Mouse (Mus musculus): Measurements from ENCODE around the gene Oxsr1. TPM values are rescaled to one million over a fixed set of nuclear protein-coding genes. Genes with fewer than 3 reads are reported as not detected.

The Oxsr1 gene
- total and polyA plus RNA-seq, 2 experiments from 2014 or later = 9.6 to 41.0 TPM

DNA sequence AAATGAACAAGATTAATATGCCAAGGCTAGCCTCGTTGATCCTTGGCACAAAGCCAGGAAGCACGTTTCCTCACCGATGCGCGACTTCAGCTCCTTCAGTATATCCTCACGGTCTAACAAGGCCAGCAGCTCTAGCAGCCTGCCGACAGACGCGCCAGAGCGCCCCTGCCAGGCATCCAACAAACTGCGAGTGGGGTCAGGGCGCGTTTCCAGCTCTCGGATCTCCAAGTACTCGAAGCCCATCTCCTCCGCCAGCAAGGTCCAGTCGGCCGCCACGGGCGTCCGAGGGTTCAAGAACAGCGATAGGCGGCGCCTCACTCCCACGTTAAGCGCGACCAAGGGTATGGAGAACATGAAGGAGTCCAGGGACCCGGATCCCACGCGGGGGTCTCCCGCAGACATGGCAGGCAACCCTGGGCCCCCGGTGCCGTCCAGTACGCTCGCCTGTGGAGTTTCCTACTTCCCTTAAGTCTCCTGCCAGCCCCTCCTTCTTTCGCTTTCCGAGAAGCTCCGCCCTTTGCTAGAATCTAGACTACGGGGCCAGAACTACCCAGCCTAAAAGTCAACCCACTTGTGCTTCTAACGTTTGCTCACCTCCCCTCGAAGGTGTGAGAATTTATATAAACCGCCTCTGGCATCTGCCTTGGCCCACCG lies 17.5 kb upstream of the Oxsr1 start, which contains the start of gene Acaa1a:
Acaa1a (plus strand) TSS at position 119 of the 654 bp plus-strand sequence.
- Histone ChIP-seq H3K4me1 (ENCODE audit: insufficient read depth, low read length) (peaks cover 13% of the 10 kb centered on the region), H3K27me3 (ENCODE audit: insufficient read depth, low read length) (no peaks in the 10 kb centered on the region), H3K9me3 (ENCODE audit: low read length) (no peaks in the 10 kb centered on the region), H3K4me3 (ENCODE audit: low read length) (peak within 1 kb of the TSS; percentile 64), H3K36me3 (ENCODE audit: insufficient read depth, low read length) (peaks cover 5% of the 10 kb centered on the region; the same call in 1 of the 2 replicates), H3K27ac (peak within 1 kb of the TSS; percentile 88), H3K4me2 (ENCODE audit: low read depth, low read length) (peak within 1 kb of the TSS; percentile 74), H3K9ac (replicated peaks; ENCODE audit: low read length) (peak within 1 kb of the TSS; percentile 64)
- TF ChIP-seq CTCF (IDR thresholded peaks at IDR 0.05; ENCODE audit: low read depth) = peak; percentile 57
- DNase-seq (ENCODE audit: low spot score) (peak; percentile 70), ATAC-seq (no peak)
- whole genome bisulfite sequencing = 1% methylated on average over 43 of the region's 43 CpGs

DNA sequence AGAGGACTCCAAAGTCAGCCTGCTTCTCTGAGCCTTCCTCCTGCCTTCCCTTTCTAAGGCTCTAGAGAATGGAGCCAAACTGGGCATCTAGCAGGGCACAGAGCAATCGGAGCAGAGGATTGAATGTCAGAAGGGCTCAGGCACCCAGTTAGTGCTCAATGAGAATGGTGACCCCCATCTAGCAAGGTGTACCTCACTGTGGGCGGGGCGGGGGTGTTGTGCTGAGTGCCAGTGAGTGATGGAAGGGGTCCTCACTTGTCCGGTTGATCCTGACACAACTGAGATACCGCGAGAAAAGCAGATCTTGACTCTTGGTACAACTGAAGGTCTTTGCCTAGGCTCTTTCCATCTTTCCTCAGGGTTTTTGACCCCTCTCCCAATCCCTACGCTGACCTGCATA lies 16.9 kb upstream of the Oxsr1 start:
- Histone ChIP-seq H3K27me3 (ENCODE audit: insufficient read depth, low read length) (no peaks in the 10 kb centered on the region), H3K9ac (replicated peaks; ENCODE audit: low read length) (peak overlapping the region; percentile 47; the same call in 1 of the 2 replicates), H3K4me2 (ENCODE audit: low read depth, low read length) (peak overlapping the region; percentile 74), H3K27ac (no peak overlapping the region; the same call in 1 of the 2 replicates), H3K36me3 (ENCODE audit: insufficient read depth, low read length) (no peaks in the 10 kb centered on the region; the same call in 1 of the 2 replicates), H3K4me1 (ENCODE audit: insufficient read depth, low read length) (peaks cover 18% of the 10 kb centered on the region), H3K4me3 (ENCODE audit: low read length) (peak overlapping the region; percentile 64), H3K9me3 (ENCODE audit: low read length) (no peaks in the 10 kb centered on the region)
- TF ChIP-seq CTCF (IDR thresholded peaks at IDR 0.05; ENCODE audit: low read depth) = no peak
- ATAC-seq (no peak), DNase-seq (ENCODE audit: low spot score) (no peak)
- WGBS = 62% methylated on average over 7 of the region's 7 CpGs

DNA sequence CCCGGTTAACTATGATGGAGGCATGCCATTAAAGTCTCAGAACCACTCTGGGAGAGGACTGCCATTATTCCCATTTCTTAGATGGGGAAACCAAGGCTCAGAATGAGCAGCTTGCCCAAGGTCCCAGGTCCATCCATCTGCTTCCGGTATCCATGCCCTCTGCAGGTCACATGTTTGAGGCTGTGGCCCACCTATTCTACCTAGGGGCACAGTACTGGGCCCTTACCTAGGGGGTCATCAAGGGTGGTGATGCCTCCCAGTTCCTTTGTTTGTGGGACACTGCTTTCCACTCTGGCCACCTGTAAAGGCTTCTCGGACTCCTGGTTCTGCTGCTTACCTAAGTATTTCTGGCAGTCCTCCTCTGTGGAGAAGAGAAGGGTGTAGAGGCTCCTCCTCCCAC lies 16.1 kb upstream of the Oxsr1 start:
- ATAC-seq = no peak
- no peak for TF ChIP-seq CTCF (IDR thresholded peaks at IDR 0.05; ENCODE audit: low read depth)
- H3K9me3 ChIP-seq (ENCODE audit: low read length) = no peaks in the 10 kb centered on the region
- H3K36me3 ChIP-seq (ENCODE audit: insufficient read depth, low read length) = no peaks in the 10 kb centered on the region
- H3K4me1 ChIP-seq (ENCODE audit: insufficient read depth, low read length) = peaks cover 19% of the 10 kb centered on the region
- 92% methylated on average over 3 of the region's 3 CpGs for WGBS
- DNase-seq (ENCODE audit: low spot score) = no peak
- no peak overlapping the region for H3K4me2 ChIP-seq (ENCODE audit: low read depth, low read length)
- no peak overlapping the region for H3K4me3 ChIP-seq (ENCODE audit: low read length)
- no peak overlapping the region for H3K27ac ChIP-seq
- no peaks in the 10 kb centered on the region for H3K27me3 ChIP-seq (ENCODE audit: insufficient read depth, low read length)
- no peak overlapping the region for H3K9ac ChIP-seq (replicated peaks; ENCODE audit: low read length)

DNA sequence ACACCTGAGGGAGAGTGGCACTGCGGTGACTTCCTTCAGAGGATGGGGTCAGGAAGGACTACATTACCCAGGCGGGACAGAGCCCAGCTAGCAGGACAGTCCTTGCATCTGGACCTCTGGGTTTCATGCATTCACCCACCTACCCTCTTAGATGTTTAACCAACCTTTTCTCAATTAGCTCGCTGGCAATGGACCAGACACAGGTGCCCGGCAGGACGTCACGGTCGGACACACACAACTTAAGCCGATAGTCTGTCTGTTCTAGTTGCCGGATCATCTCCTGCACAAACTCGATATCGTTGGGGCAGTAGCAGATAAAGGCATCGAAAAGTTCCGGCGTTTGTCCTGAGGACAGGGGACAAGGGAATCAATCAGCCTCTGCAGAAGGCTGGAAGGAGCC lies 15.6 kb upstream of the Oxsr1 start:
- H3K4me1 ChIP-seq (ENCODE audit: insufficient read depth, low read length) = peaks cover 19% of the 10 kb centered on the region
- ATAC-seq (no peak), DNase-seq (ENCODE audit: low spot score) (no peak)
- no peak overlapping the region for H3K4me2 ChIP-seq (ENCODE audit: low read depth, low read length)
- no peaks in the 10 kb centered on the region for H3K9me3 ChIP-seq (ENCODE audit: low read length)
- no peak overlapping the region for H3K9ac ChIP-seq (replicated peaks; ENCODE audit: low read length)
- TF ChIP-seq CTCF (IDR thresholded peaks at IDR 0.05; ENCODE audit: low read depth) = no peak
- H3K27me3 ChIP-seq (ENCODE audit: insufficient read depth, low read length) = no peaks in the 10 kb centered on the region
- 90% methylated on average over 14 of the region's 14 CpGs for WGBS
- H3K4me3 ChIP-seq (ENCODE audit: low read length) = no peak overlapping the region
- no peaks in the 10 kb centered on the region for H3K36me3 ChIP-seq (ENCODE audit: insufficient read depth, low read length)
- no peak overlapping the region for H3K27ac ChIP-seq

DNA sequence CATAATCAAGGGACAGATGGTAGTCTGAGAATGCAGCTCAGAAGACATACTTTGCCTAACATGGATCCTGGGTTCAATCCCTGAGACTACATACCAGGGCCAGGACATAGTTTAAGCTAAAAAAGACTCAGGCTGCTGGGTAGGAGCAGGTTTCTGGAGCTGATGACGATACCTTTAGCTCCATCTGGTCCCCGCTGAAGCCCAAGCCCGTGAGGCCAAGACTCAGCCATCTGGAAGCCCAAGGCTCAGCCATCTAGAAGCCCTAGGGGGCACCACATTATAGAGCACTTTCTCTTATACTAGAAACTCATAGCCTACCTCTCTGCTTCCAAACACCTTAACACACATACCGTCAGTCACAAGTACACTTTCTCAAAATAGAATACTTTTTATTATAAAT lies 13.3 kb upstream of the Oxsr1 start:
- Histone ChIP-seq H3K27me3 (ENCODE audit: insufficient read depth, low read length) (no peaks in the 10 kb centered on the region), H3K4me3 (ENCODE audit: low read length) (no peak overlapping the region), H3K36me3 (ENCODE audit: insufficient read depth, low read length) (no peaks in the 10 kb centered on the region), H3K9me3 (ENCODE audit: low read length) (no peaks in the 10 kb centered on the region), H3K27ac (no peak overlapping the region), H3K9ac (replicated peaks; ENCODE audit: low read length) (no peak overlapping the region), H3K4me1 (ENCODE audit: insufficient read depth, low read length) (peaks cover 11% of the 10 kb centered on the region), H3K4me2 (ENCODE audit: low read depth, low read length) (no peak overlapping the region)
- no peak for TF ChIP-seq CTCF (IDR thresholded peaks at IDR 0.05; ENCODE audit: low read depth)
- ATAC-seq = no peak
- DNase-seq (ENCODE audit: low spot score) = no peak
- WGBS = 77% methylated on average over 4 of the region's 4 CpGs

DNA sequence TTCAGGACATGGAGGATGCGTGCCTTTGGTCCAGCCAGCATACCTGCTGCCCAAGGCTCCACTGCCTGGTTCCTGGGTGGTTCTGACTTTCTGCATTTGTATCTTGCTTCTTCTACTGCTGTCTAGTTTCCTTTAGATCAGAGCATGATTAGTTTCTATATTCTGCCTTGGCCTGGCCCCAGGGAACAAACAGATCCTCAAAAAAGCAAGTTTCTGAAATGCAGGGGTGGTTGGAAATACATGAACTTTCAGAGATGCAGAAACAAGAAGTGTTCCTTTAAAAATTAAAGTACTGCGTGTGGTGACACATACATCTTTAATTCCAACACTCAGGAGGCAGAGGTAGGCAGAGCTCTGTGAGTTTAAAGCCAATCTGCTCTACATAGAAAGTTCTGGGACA lies 12.6 kb upstream of the Oxsr1 start:
- no peak overlapping the region for H3K9ac ChIP-seq (replicated peaks; ENCODE audit: low read length)
- no peak for ATAC-seq
- no peak for TF ChIP-seq CTCF (IDR thresholded peaks at IDR 0.05; ENCODE audit: low read depth)
- no peak overlapping the region for H3K27ac ChIP-seq
- DNase-seq (ENCODE audit: low spot score) = no peak
- no peaks in the 10 kb centered on the region for H3K27me3 ChIP-seq (ENCODE audit: insufficient read depth, low read length)
- no peaks in the 10 kb centered on the region for H3K9me3 ChIP-seq (ENCODE audit: low read length)
- WGBS = 83% methylated on average over 2 of the region's 2 CpGs
- no peak overlapping the region for H3K4me2 ChIP-seq (ENCODE audit: low read depth, low read length)
- no peaks in the 10 kb centered on the region for H3K36me3 ChIP-seq (ENCODE audit: insufficient read depth, low read length)
- peaks cover 11% of the 10 kb centered on the region for H3K4me1 ChIP-seq (ENCODE audit: insufficient read depth, low read length)
- H3K4me3 ChIP-seq (ENCODE audit: low read length) = no peak overlapping the region

DNA sequence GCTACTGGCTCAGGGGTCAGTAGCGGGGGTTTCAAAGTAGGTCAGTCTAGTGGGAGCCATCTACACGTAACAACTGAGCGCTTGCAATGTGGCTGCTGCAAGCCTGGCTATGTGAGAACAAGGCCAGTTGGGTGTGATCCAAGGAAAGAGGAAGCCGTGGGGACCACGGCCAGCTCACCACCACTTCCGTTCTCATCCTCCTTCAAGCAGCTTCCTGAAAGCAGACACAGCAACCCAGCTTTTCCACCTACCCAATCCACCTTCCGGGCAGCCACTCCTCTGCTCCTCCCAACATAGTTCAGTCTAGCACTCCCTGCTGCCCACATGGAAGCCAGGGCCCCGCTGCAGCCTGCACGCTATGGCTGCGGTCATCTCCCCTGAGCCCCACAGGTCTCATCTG lies 12.1 kb upstream of the Oxsr1 start:
- TF ChIP-seq CTCF (IDR thresholded peaks at IDR 0.05; ENCODE audit: low read depth) = no peak
- no peaks in the 10 kb centered on the region for H3K27me3 ChIP-seq (ENCODE audit: insufficient read depth, low read length)
- no peak overlapping the region for H3K4me2 ChIP-seq (ENCODE audit: low read depth, low read length)
- peaks cover 8% of the 10 kb centered on the region for H3K4me1 ChIP-seq (ENCODE audit: insufficient read depth, low read length)
- WGBS = 59% methylated on average over 10 of the region's 10 CpGs
- no peaks in the 10 kb centered on the region for H3K9me3 ChIP-seq (ENCODE audit: low read length)
- no peak overlapping the region for H3K9ac ChIP-seq (replicated peaks; ENCODE audit: low read length)
- H3K36me3 ChIP-seq (ENCODE audit: insufficient read depth, low read length) = no peaks in the 10 kb centered on the region
- H3K4me3 ChIP-seq (ENCODE audit: low read length) = no peak overlapping the region
- ATAC-seq (no peak), DNase-seq (ENCODE audit: low spot score) (no peak)
- no peak overlapping the region for H3K27ac ChIP-seq

All from hindbrain, postnatal 0 days (tissue).